Mouse (Mus musculus) liver, postnatal 0 days (tissue): ENCODE measurements around the gene Ciz1.

Source experiments
- CTCF ChIP-seq: sonication (generic); IDR thresholded peaks from 2 replicates; pipeline ENCODE4 v1.5.1; 2016; ENCODE audit warnings: antibody characterized with exemption, low read depth
- EP300 ChIP-seq: IDR thresholded peaks from 2 replicates; pipeline ENCODE4 v1.6.1; 2016; ENCODE audit warnings: antibody characterized with exemption, low read depth, mild to moderate bottlenecking

- no peak for TF ChIP-seq CTCF
- no peak for TF ChIP-seq EP300
Measured at GRCm38 (mm10) chr2:32417486-32417885, 65.4 kb downstream of the Ciz1 start.
